Mouse (Mus musculus): ENCODE results near the gene Ankrd52.

DNA sequence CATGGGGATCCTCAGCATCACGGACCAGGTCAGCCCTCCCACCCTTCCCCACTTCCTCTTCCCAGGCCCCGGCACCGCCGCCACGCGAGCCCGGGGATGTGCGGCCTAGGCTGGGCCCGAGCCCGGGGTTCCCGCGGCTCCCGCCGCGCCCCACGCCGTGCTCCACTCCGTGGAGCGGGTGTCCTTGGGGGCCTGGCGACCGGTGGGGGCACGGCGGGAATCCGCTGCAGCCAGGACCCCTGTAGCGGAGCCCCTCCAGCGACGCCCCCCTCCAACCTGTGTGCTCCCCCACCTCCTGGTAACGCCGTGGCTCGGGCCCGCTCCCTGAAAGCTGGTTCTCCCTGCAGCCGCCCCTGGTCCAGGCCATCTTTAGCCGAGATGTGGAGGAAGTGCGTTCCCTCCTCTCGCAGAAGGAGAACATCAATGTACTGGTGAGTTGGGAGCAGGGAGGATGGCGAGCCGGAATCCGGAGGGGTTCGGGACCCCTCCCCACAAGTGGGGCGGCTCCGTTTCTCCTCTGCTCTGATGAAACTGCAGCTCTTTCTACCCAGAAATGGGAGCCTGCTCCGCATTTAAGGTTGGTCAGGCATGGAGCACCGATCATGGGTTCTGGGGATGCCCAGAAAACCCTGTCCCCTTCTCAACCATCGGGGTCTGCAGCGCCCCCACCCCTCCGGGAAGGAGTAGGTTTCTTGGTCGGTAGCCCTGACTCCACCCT, 466 bp downstream of the Ankrd52 start:
- TF ChIP-seq CTCF (IDR thresholded peaks at IDR 0.05), result no peak
- no peak for TF ChIP-seq POLR2A (IDR thresholded peaks at IDR 0.05; ENCODE audit: insufficient read depth, low read depth, low read length)

Data from heart, adult 2 months (tissue).